ENCODE assay signal across 8 mouse cellular contexts in the genomic region with DNA sequence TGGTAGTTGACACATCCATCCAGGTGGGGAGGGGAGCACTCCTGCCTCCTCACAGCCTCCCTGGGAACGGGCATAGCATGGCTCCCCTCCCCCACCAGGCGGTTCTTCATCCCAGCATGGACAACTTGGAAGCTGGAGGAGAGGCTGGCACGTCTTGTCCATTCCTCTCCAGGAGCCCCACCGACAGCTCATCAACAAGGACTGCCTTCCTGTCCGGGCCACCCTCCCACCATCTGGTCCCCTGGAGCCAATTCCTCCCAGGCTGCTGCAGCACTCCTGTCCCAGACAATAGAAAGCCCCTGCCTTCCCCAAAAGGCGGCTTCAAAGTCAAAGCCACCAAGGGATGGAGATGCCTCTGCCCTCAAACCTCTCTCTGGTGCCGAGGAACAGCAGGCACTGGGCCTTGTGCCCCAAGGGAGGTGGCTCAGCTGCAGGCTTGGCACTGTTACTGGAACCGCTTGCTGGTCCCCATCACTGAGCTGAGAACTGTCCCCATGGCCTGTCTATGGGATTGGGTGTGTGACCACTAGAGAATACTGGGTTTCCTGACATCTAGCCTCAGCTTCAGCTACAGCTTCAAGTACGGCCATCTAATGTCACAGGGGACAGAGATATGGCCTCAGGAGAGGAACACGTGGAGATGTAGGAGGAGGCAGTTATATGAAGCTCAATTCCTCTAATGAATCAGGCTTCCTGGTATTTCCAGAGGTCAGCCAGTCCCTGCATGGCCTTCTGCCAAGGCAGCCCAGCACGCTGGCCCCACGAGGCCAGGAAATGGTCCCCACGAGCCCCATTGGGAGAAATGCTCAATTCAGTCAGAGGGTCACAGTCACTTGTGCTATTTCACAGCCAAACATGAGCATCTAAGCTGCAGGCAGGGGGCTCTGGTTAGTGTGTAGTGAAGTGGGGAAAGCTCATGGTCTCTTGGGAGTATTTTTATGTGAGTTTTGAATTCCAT. TPM values are rescaled to one million over a fixed set of nuclear protein-coding genes. Genes with fewer than 3 reads are reported as not detected.
DNase-seq lines count a peak whose midpoint lies in the region; ATAC-seq and TF ChIP-seq lines count a peak whose summit lies in the region.

No protein-coding gene starts in this region.

- H3K27ac ChIP-seq in midbrain, postnatal 0 days (ENCODE audit: low read depth, low read length) = no peak overlapping the region
- H3K27ac ChIP-seq in midbrain, embryonic 14.5 days (replicated peaks; ENCODE audit: low read depth, low read length) = no peak overlapping the region
- H3K27ac ChIP-seq in intestine, embryonic 14.5 days (ENCODE audit: low read depth) = peak overlapping the region; percentile 43; the same call in 1 of the 2 replicates

- TF ChIP-seq CTCF in midbrain, postnatal 0 days (IDR thresholded peaks at IDR 0.05) = peak; percentile 10; the same call in 1 of the 2 replicates

- no peak overlapping the region for H3K4me2 ChIP-seq in midbrain, postnatal 0 days (ENCODE audit: low read depth, low read length, poor library complexity, severe bottlenecking)
- H3K4me2 ChIP-seq in midbrain, embryonic 14.5 days (ENCODE audit: low read length) = no peak overlapping the region
- H3K4me2 ChIP-seq in intestine, embryonic 14.5 days (ENCODE audit: low read length) = no peak overlapping the region

- no peak overlapping the region for H3K9ac ChIP-seq in midbrain, postnatal 0 days (replicated peaks; ENCODE audit: low read length, poor library complexity, severe bottlenecking)
- no peak overlapping the region for H3K9ac ChIP-seq in midbrain, embryonic 14.5 days (replicated peaks; ENCODE audit: low read length)
- H3K9ac ChIP-seq in intestine, embryonic 14.5 days (ENCODE audit: low read length) = no peak overlapping the region

- no peaks in the 10 kb centered on the region for H3K27me3 ChIP-seq in midbrain, postnatal 0 days (ENCODE audit: insufficient read depth, low read length)
- H3K27me3 ChIP-seq in midbrain, embryonic 14.5 days (ENCODE audit: control insufficient read depth, insufficient read depth, low read length) = no peaks in the 10 kb centered on the region
- no peaks in the 10 kb centered on the region for H3K27me3 ChIP-seq in intestine, embryonic 14.5 days (replicated peaks; ENCODE audit: control insufficient read depth, insufficient read depth, low read length)

- no peak for ATAC-seq in midbrain, postnatal 0 days (ENCODE audit: low FRiP score)
- no peak for ATAC-seq in midbrain, embryonic 14.5 days (ENCODE audit: low FRiP score, low TSS enrichment)
- ATAC-seq in intestine, embryonic 14.5 days (replicated peaks; ENCODE audit: low FRiP score, low TSS enrichment, low read depth) = no peak
- ATAC-seq in CD4-positive, CD25-positive, alpha-beta regulatory T cell, adult 4 months = no peak
- ATAC-seq in erythroid progenitor cell, adult 5-6 weeks (replicated peaks; ENCODE audit: low FRiP score, poor library complexity, severe bottlenecking) = no peak

- no peaks in the 10 kb centered on the region for H3K9me3 ChIP-seq in midbrain, postnatal 0 days (ENCODE audit: low read length)
- no peaks in the 10 kb centered on the region for H3K9me3 ChIP-seq in midbrain, embryonic 14.5 days (ENCODE audit: control insufficient read depth, low read length)
- H3K9me3 ChIP-seq in intestine, embryonic 14.5 days (ENCODE audit: control insufficient read depth, low read length) = no peaks in the 10 kb centered on the region

- 69% methylated on average over 13 of the region's 13 CpGs for WGBS in midbrain, postnatal 0 days
- 76% methylated on average over 13 of the region's 13 CpGs for WGBS in midbrain, embryonic 14.5 days
- WGBS in intestine, embryonic 14.5 days = 63% methylated on average over 13 of the region's 13 CpGs

- no peaks in the 10 kb centered on the region for H3K4me1 ChIP-seq in midbrain, postnatal 0 days (ENCODE audit: insufficient read depth, low read length)
- H3K4me1 ChIP-seq in midbrain, embryonic 14.5 days (ENCODE audit: control insufficient read depth, insufficient read depth, low read length) = no peaks in the 10 kb centered on the region
- H3K4me1 ChIP-seq in intestine, embryonic 14.5 days (replicated peaks; ENCODE audit: control insufficient read depth, insufficient read depth, low read length) = peaks cover 13% of the 10 kb centered on the region; the same call in 1 of the 2 replicates

- H3K36me3 ChIP-seq in midbrain, postnatal 0 days (ENCODE audit: insufficient read depth, low read length) = peaks cover 23% of the 10 kb centered on the region
- peaks cover 34% of the 10 kb centered on the region for H3K36me3 ChIP-seq in midbrain, embryonic 14.5 days (ENCODE audit: control insufficient read depth, insufficient read depth, low read length)
- H3K36me3 ChIP-seq in intestine, embryonic 14.5 days (ENCODE audit: control insufficient read depth, insufficient read depth, low read length) = no peaks in the 10 kb centered on the region

- no peak overlapping the region for H3K4me3 ChIP-seq in midbrain, postnatal 0 days (ENCODE audit: low read depth, low read length)
- H3K4me3 ChIP-seq in midbrain, embryonic 14.5 days (replicated peaks; ENCODE audit: low read depth, low read length) = no peak overlapping the region
- no peak overlapping the region for H3K4me3 ChIP-seq in intestine, embryonic 14.5 days (ENCODE audit: low read depth, low read length)

- no peak for DNase-seq in midbrain, postnatal 0 days (ENCODE audit: low spot score)
- DNase-seq in midbrain, embryonic 14.5 days = no peak
- DNase-seq in cerebellum, adult 18-20 months = peak; percentile 77 to 80
- no peak for DNase-seq in intestine, embryonic 14.5 days (ENCODE audit: low spot score)
- peak; percentile 41 to 76 for DNase-seq in lung, postnatal 4 days
- DNase-seq in gastrocnemius, postnatal 14 days = no peak

- intact Hi-C loops in gastrocnemius, postnatal 14 days (cut with DNase I; ENCODE audit: low total_unique reads) = loop anchor here (5.0 kb wide), 3 partner anchors 53 to 93 kb away; a partner anchor contains a TSS

RNA-seq across cellular contexts. Expression of a gene that starts 48.2 kb away (rescaled TPM):
- 73.7 and 84.3 TPM in 2 replicates for total RNA-seq in midbrain, postnatal 0 days (2014; rRNA removed)
- polyA plus RNA-seq in midbrain, postnatal 0 days (2015; fragmentation: Nextera tagmentation; extraction: Ambion mirVana) = 55.9 and 56.8 TPM in 2 replicates
- 67.1 and 89.4 TPM in 2 replicates for polyA plus RNA-seq in midbrain, embryonic 14.5 days (2014; fragmentation: Nextera tagmentation; extraction: Ambion mirVana)
- 37.0 and 43.3 TPM in 2 replicates for polyA plus RNA-seq in intestine, embryonic 14.5 days (2014; fragmentation: Nextera tagmentation; extraction: Ambion mirVana)
- polyA plus RNA-seq in CD4-positive, CD25-positive, alpha-beta regulatory T cell, adult 4 months (2017; shearing (Covaris generic)) = 10 to 100 TPM; 16.0 to 18.3 TPM
- 18.0 and 29.9 TPM in 2 replicates for total RNA-seq in erythroid progenitor cell, adult 5-6 weeks (2015; ENCODE audit: low replicate concordance)
- total RNA-seq in erythroid progenitor cell, adult 5-6 weeks (2017; ENCODE audit: low replicate concordance) = 19.0 and 23.8 TPM in 2 replicates
- total RNA-seq in gastrocnemius, postnatal 14 days (2021) = 10 to 100 TPM; 24.6 to 25.6 TPM

RNA-seq across cellular contexts. Expression of a gene that starts 51.2 kb away (rescaled TPM):
- 61.7 and 76.5 TPM in 2 replicates for total RNA-seq in midbrain, postnatal 0 days (2014; rRNA removed)
- 141 and 165 TPM in 2 replicates for polyA plus RNA-seq in midbrain, postnatal 0 days (2015; fragmentation: Nextera tagmentation; extraction: Ambion mirVana)
- polyA plus RNA-seq in midbrain, embryonic 14.5 days (2014; fragmentation: Nextera tagmentation; extraction: Ambion mirVana) = 40.0 and 82.4 TPM in 2 replicates
- 10.6 and 10.7 TPM in 2 replicates for polyA plus RNA-seq in intestine, embryonic 14.5 days (2014; fragmentation: Nextera tagmentation; extraction: Ambion mirVana)
- 10 to 100 TPM; 15.4 to 16.8 TPM for polyA plus RNA-seq in CD4-positive, CD25-positive, alpha-beta regulatory T cell, adult 4 months (2017; shearing (Covaris generic))
- 6.8 and 9.6 TPM in 2 replicates for total RNA-seq in erythroid progenitor cell, adult 5-6 weeks (2015; ENCODE audit: low replicate concordance)
- total RNA-seq in erythroid progenitor cell, adult 5-6 weeks (2017; ENCODE audit: low replicate concordance) = 3.9 and 6.7 TPM in 2 replicates
- total RNA-seq in gastrocnemius, postnatal 14 days (2021) = 10 to 100 TPM; 50.8 to 56.6 TPM

Comparison
In these comparisons a context has a peak if more than half of its experiments do, and no peak if none do; other contexts are left out.
1. DNase-seq: peak in cerebellum, adult 18-20 months (2 of 2) and lung, postnatal 4 days (2 of 2); none in midbrain, postnatal 0 days (single experiment), midbrain, embryonic 14.5 days (single experiment), intestine, embryonic 14.5 days (single experiment) and gastrocnemius, postnatal 14 days (single experiment).